Mouse (Mus musculus): ENCODE data around the gene Muc15. TPM values are rescaled to one million over a fixed set of nuclear protein-coding genes. Genes with fewer than 3 reads are reported as not detected.

Gene Muc15
- total RNA-seq (2021), result not detected

- no peak for DNase-seq (ENCODE audit: extremely low spot score in 1 of 2, low spot score in 1 of 2)
Observed at GRCm38 (mm10) chr2:110721290-110721753, at the start of gene Muc15. TSS of gene Muc15 (plus strand) at chr2:110721340.

- DNase-seq (ENCODE audit: extremely low spot score in 1 of 2, low spot score in 1 of 2), result no peak
Observed at GRCm38 (mm10) chr2:110709436-110709835, 11.7 kb upstream of the Muc15 start.

- DNase-seq (ENCODE audit: extremely low spot score in 1 of 2, low spot score in 1 of 2), result peak in 1 of 2 experiments; percentile 6
Observed at GRCm38 (mm10) chr2:110710055-110710720, 11.0 kb upstream of the Muc15 start.

DNA sequence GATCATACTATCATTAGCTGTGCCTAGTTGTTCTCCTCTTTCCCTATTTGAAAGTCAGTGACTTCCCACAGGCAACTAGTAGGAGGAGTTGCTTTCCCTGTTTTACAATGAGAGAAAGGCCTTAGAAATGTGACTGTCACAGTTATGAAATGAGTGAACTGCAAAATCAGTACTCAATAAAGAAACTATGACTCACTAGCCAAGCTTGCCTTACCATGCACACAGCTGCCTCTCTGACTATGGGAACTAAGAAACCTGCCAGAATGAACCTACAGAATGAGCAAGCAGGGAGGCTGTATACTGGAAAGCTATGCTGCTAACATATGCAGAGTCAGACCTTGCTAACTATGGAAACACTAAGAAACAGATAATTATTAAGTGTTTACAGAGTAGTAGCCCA lies 2.1 kb upstream of the Muc15 start:
- DNase-seq (ENCODE audit: extremely low spot score in 1 of 2, low spot score in 1 of 2), result no peak

DNA sequence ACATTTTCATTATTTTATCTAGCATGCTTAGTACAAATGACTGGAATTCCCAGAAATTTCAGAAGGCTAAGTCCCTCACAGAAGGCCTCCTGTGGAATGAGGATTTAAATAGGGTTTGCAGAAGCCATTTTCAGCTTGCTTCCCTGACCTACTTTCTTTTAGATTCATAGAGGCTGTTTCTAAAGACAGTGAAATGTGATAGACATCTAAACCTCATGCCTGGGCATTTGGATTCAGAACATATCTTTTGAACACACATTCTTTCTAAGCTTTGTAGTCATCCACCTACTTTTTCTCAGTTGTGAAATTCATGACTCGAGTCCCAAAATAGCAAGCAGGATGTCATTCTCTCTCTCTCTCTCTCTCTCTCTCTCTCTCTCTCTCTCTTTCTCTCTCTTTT lies 1.1 kb downstream of the Muc15 start:
- no peak for DNase-seq (ENCODE audit: extremely low spot score in 1 of 2, low spot score in 1 of 2)

- no peak for DNase-seq (ENCODE audit: extremely low spot score in 1 of 2, low spot score in 1 of 2)
Observed at GRCm38 (mm10) chr2:110726106-110726505, 5.0 kb downstream of the Muc15 start.

DNA sequence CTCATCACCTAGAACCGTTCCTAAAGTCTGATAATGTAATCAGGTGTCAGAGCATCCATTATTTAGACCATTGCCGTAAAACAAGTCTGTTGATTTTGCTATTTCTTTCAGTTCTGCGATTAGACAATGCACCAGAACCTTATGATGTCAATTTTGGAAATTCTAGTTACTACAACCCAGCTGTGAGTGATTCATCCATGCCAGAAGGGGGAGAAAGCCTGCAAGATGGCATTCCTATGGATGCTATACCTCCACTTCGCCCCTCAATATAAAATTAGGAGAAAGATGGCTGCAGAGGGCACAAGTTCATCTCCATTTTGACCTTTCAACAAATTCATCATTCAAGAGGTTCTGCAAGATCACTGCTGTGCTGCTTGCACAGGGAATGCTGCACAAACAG lies 16.1 kb downstream of the Muc15 start:
- no peak for DNase-seq (ENCODE audit: extremely low spot score in 1 of 2, low spot score in 1 of 2)

DNA sequence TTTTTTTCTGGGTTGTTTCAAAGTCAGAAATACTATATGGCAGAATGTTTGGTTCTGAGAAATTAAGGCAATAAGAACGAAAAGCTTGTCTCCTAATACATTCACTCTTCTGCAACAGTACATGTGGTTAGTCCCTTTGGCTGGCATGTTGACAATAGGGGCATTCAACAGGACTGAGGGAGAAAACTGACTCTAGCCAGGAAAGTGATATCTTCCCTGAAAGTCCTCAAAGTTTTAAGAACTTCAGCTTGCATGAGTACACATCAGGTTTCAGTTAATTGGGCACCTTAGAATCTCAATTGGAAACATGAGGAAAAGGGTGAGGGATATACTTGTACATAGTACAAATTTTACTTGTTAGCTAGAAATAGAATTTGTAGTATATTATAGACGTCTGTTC lies 16.8 kb downstream of the Muc15 start:
- DNase-seq (ENCODE audit: extremely low spot score in 1 of 2, low spot score in 1 of 2), result no peak

GRCm38 (mm10) chr2:110739781-110740180 lies 18.6 kb downstream of the Muc15 start:
- no peak for DNase-seq (ENCODE audit: extremely low spot score in 1 of 2, low spot score in 1 of 2)

DNA sequence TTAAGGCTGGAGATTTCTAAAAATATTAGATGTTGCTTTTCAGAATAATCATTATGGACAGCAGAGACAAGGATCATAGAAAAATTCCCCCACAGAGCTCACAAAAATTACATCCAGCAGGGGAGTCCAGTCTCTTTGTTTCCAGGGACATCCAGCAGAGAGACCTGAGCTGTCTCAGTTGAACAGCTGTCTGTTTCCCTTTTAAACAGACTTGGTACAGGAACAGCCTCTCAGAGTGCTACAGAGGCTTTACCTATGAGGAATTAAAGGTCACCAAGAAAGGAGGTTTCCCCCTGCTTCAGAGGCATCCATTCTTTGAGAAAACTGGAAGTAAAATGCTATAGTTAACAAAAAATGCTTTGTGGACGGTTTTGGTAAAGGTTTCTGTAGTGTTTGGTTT lies 19.4 kb downstream of the Muc15 start:
- no peak for DNase-seq (ENCODE audit: extremely low spot score in 1 of 2, low spot score in 1 of 2)

DNA sequence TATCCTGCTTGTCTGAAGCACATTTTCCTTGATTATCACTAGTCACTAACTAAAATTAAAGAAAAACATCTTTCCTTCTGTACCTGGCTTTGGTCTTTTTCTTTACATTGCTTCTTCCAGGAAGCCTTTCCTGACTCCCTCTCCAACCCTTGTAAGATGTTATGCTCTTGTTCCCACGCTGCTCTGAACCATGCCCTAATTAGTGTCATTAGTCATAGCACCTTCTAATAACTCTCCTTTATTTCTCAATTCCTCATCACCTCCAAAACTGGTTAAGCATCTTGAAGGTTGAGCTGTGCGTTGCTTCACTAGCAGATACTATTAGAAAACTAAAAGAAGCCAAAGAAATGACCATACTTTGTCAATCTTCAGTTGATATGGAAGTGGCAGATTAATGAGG lies 36.4 kb downstream of the Muc15 start:
- no peak for DNase-seq (ENCODE audit: extremely low spot score in 1 of 2, low spot score in 1 of 2)

DNA sequence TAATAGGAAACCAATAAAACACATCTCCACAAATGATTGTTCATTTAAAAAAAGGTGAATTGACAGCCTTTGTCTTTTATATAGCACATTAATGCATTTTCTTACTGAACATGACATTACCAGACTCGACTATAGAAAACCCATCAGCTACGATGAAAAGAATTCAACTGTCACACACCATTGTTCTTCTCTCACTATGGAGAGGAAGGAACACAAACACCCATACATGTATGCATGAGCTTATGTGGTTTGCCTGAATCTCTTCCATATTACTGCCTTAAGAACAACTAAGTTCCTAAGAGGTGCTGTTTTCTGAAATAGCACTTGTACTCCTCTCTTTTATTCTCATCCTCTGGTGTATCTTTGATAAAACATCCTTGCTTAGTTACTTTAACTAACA lies 38.3 kb downstream of the Muc15 start:
- no peak for DNase-seq (ENCODE audit: extremely low spot score in 1 of 2, low spot score in 1 of 2)

GRCm38 (mm10) chr2:110787396-110787795 lies 66.3 kb downstream of the Muc15 start:
- DNase-seq (ENCODE audit: extremely low spot score in 1 of 2, low spot score in 1 of 2), result no peak

Other genes with a start within 250 kb of the Muc15 start
- gene Slc5a12, start 124.0 kb upstream of the Muc15 start, total RNA-seq (2021), result not detected
- 10 to 100 TPM; 60.7 to 65.6 TPM for gene Ano3, start 229.6 kb downstream of the Muc15 start, total RNA-seq (2021)